Mouse (Mus musculus): ENCODE measurements around the gene Zfpl1. TPM values are rescaled to one million over a fixed set of nuclear protein-coding genes. Genes with fewer than 3 reads are reported as not detected.
"Not testable (repeated sequence)": the region's sequence is repeated elsewhere in the genome, so short reads cannot be mapped to it uniquely, and the experiment has no call there.

Gene Zfpl1
- 10 to 100 TPM; 15.5 to 16.1 TPM for total RNA-seq (2021)
- long read RNA-seq, experiment 1, transcript Zfpl1-208 (8 exons, 922 nt): major isoform, 11 of 21 reads
- long read RNA-seq, experiment 1, transcript Zfpl1-201 (8 exons, 1,287 nt): minor isoform, 5 of 21 reads
- long read RNA-seq, experiment 1, partial matches to known transcripts: 2 of 21 reads
- long read RNA-seq, experiment 1, other reads (novel, unspliced or antisense): 3 of 21 reads
- long read RNA-seq, experiment 2, partial matches to known transcripts: 3 of 9 reads
- long read RNA-seq, experiment 2, other reads (novel, unspliced or antisense): 1 of 9 reads

DNA sequence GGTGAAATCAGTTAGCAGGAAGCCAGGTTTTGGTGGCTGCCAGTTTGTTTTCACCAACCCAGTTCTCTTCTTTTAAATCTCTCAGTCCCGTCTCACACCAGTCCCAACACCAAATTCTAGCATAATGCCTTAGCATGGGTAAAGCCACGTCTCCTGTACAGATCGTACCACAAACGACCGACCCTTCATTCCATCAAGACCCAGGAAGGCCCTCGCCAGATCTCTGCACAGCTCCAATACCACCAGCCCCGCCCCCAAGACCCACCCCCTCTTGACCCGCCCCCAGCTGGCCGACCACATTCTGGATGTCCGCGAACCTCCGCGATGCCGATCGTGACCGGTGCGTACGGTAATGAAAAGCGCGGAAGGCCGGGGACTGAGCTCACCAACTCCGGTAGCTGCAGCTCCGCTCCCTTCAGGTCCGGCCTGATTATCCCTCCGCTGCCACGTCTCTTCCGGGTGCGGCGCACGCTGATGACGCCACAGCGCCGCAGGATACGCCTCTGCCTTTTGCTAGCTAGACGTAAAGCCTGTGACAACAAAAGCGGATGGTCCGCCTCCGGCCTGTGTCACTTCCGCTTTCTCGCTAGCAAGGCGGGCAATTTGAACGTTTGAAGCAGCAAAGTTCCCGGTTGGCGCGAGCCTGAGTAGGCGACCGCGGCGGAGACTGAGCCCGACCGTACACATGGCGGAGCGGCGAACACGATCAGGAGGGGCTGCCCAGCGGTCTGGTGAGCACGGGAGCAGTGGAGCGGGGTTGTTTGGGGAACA is at the start of gene Zfpl1, which contains the start of gene Cdca5:
TSS of gene Zfpl1 (minus strand) at position 479 of the 771 bp plus-strand sequence.
TSS of gene Cdca5 (plus strand) at position 506 of the 771 bp plus-strand sequence.
- DNase-seq: peak; percentile 97 to 99

GRCm38 (mm10) chr19:6133197-6133596 is 48.4 kb upstream of the Zfpl1 start:
- not testable (repeated sequence) for DNase-seq

DNA sequence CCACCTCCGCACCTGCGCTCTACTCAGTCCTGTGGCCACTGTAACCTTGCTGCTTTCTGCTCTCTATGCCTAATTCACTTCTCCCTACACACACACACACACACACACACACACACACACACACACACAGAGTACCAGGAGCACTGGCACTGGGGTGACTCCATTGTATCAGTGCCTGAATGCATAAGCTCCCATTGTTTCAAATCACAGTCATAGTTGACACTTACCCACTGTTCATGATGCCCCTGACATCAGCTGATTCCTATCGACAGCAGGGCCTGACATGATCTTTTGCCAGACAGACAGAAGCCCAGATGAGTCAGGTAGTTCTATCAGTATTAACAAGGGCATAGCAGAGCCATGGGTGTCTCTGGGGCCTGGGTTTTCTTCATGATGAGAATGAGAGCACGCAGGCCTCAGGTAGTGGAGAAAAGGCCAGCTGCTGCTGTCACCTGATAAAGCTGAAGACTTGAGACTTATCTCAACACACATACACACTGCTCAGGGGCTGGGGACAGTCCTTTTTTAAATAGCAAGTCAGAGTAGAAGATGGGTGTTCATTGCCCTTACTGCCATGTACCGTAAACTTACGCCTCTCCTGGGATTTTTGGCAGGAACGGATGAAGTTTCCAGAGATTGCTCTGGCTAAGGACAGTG is 47.5 kb upstream of the Zfpl1 start:
- no peak for DNase-seq

DNA sequence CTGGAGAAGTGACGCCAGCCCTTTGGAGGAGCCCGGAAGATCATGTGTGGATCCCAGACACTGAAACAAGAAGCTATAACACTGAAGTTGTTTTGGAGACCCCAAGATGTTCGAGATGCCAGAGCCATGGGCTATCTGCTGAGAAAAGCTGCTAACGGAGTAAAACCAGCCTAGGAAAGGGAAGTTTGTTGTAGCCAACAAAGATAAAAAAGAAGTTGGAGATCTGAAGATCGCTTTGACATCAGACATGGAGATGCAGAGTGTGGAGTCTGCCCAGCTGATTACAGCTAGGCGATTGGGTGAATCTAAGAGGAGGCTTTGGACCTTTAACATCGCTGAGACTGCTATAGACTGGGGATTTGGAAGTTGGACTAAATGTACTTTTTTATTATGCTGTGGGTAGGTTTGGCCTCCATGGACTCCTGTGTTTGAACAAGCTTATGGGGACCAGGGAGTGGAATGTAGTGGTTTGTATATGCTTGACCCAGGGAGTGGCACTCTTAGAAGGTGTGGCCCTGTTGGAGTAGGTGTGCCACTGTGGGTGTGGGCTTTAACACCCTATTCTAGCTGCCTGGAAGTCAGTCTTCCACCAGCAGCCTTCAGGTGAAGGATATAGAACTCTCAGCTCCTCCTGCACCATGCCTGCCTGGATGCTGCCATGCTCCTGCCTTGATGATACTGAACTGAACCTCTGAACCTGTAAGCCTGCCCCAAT is 45.8 kb upstream of the Zfpl1 start:
- DNase-seq: not testable (repeated sequence)

- DNase-seq: peak; percentile 96 to 97
These were observed 43.1 kb upstream of the Zfpl1 start, which contains the start of gene Snx15 for GRCm38 (mm10) chr19:6127760-6128341. Snx15 (minus strand) TSS chr19:6128304.

DNA sequence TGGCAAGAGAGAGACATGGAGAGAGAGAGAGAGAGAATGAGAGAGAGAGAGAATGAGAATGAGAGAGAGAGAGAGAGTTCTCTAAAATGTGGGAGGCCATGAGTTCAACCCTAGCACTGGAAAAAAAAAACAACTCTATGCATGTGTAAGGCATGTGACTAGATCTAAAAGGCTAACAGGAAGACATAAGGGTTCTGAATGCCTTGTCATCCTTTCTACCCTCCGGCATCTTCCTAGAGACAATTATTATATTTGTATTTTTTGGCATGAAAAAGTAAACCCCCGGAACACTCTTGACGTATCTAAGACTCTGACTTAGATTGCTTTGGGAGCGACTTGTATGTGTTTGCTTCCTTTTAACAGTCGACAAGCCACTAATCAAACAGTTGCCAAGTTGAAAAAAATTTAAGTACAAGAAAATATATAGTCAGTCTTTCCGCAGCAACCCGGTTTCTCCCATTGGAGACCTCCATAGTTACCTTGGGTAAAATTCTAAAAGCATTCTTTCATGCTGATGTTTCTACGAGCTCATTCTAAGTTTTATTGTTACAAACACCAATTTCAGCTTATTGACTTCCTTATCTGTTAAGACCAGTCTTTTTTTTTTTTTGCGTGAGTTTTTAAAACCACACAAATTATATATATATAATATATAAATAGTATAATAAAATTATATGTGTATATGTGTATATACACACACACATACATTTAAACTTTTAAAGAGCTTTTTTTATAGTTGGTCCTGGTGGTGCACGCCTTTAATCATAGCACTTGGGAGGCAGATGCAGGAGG is 42.2 kb upstream of the Zfpl1 start:
- no peak for DNase-seq

GRCm38 (mm10) chr19:6126289-6126688 is 41.5 kb upstream of the Zfpl1 start:
- peak; percentile 31 to 80 for DNase-seq

- no peak for DNase-seq
These were observed 40.1 kb upstream of the Zfpl1 start for GRCm38 (mm10) chr19:6124898-6125297.

- DNase-seq: no peak
These were observed 38.6 kb upstream of the Zfpl1 start for GRCm38 (mm10) chr19:6123330-6123729.

GRCm38 (mm10) chr19:6121761-6122160 is 37.0 kb upstream of the Zfpl1 start:
- no peak for DNase-seq

DNA sequence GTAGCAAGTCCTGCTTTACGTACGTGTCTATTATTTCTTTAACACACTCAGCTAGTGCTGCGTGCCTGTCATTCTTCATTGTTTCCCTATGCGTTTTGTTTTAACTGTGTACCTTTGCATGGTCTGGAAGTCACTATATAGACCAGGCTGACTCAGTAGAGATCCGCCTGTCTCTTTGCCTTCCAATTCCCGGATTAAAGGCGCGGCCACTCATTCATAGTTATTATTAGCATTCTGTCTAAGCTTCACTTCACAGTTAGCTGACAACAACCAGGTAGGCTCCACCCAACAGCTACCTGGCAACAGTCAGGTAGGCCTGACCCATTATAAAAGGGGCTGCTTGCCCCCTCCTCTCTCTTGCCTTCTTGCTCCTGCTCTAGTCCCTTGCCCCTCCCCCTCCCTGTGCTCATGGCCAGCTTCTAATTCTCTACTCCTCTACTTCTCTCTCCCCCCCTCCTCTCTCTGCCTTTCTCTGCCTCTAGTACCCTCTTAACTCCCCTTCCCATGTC is 34.0 kb upstream of the Zfpl1 start:
- no peak for DNase-seq

DNA sequence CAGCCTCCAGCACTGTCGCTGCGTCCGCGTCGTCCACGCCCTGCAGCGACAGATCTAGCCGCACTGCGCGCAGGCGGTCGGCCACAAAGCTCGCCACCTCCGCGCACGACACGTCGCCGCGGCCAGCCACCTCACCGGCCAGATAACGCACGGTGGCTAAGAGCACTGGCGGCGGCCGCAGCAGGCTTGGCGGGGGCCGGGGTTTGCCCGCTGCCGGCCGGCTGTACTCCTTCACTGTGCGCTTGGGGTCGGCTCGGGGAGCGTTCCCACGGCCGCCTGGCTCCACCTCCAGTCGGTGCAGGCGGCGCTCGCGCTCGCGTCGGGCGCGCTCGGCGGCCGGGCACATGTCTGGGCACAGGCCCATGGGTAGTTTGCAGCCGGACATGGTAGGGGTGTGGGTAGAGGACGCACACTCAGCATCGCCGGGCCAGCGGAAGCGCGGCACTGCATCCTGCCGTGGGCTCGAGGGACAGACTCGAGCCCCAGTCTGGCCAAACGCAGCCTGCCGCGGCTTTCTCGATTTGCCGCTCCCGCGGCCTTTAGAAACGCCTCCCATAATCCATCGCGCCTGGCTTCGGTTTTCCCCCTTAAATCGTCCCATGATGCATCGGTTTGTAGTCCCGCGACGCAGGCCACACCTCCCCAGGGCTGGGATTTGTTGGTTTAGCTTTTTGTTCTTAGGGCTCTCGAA is 33.4 kb upstream of the Zfpl1 start, which contains the start of gene Sac3d1:
TSS of gene Sac3d1 (minus strand) at position 665 of the 691 bp plus-strand sequence.
- peak; percentile 93 to 94 for DNase-seq

DNA sequence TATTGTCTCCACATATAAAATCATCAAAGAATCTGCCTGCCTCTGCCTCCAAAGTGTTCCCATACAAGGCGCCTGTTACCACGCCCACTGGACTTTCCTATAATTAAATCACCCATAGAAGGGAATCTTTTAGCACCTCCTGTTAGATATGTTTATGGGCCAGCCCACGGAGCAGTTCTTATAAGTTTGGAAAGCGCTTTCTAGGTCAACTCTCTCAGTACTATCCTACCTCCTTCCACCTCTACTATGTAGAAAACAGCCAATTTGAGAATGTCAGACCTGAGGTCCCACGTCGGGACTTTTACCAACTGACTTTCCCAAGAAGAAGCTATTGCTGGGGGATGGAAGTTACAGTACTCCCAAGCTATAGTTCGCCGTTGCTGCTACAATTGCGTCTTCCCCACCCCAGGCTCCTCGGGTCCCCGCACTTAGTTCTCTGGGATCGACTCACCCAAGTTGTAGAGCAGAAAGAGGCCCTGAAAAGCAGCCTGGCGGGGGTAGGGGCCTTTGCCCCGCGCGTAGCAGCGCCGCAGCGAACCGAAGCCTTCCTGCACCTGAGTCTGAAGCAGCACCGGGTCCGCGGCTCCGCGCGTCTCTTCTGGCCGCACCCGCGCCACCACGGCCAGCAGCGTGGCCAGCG is 32.7 kb upstream of the Zfpl1 start:
- no peak for DNase-seq

GRCm38 (mm10) chr19:6116113-6116850 is 31.5 kb upstream of the Zfpl1 start:
- DNase-seq: no peak

GRCm38 (mm10) chr19:6113116-6113515 is 28.4 kb upstream of the Zfpl1 start:
- no peak for DNase-seq

- DNase-seq: no peak
These were observed 20.8 kb upstream of the Zfpl1 start, which contains the start of gene Naaladl1 for GRCm38 (mm10) chr19:6105586-6105985. Naaladl1 (plus strand) TSS chr19:6105782.

GRCm38 (mm10) chr19:6104476-6104875 is 19.7 kb upstream of the Zfpl1 start:
- DNase-seq: no peak

DNA sequence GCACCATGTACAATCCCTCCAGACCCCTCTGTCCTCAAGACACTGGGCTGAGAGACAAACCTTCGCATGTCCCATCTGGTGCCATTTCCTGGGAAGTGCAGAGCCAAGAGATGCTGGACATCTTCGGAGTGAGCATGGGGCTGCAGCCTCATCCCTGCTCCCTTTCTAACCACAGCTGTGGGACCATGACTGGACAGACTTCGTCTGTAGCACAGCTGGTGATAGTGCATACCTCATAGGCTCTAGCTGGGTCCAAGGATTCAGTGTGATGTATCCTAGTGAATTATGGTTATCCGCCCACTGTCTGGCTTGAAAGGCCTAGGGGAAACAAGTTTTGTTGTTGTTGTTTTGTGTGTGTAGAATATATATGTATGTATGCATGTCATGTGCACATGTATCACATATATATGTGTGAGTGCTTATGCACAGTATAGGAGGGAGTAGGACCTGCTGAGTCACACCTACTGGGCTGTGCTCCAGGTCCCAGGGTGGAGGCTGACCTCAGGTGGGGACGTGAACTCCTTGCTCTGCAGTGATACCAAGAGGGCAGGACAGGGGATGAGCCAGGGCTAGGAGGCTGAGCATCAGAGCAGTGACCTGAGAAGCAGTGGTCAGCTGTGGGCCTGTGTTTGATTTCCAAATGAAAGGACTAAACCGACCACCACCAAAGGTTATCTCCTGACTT is 17.6 kb upstream of the Zfpl1 start:
- DNase-seq: no peak
